Mouse (Mus musculus) R1 (cell line): ENCODE measurements at regions not wholly inside any gene's neighbourhood (a gene's known extent, or its start where the extent isn't known, plus 50 kb on each side); places are given as distances from the start of the nearest gene placed in this dataset.
A peak's percentile ranks its signal among the peaks of the same experiment; 100 is the strongest.

Source experiments
- DNase-seq: peaks from one replicate; pipeline ENCODE4 v3.0.0-alpha.2; 2018; ENCODE audit warnings: low read depth, low spot score

- no peak for DNase-seq
Measured at GRCm38 (mm10) chr13:80611937-80612336, 271.2 kb upstream of the Arrdc3 start.

- no peak for DNase-seq
Measured at GRCm38 (mm10) chr13:80613167-80613883, 269.9 kb upstream of the Arrdc3 start.

GRCm38 (mm10) chr13:80613884-80614247 is 269.3 kb upstream of the Arrdc3 start:
- no peak for DNase-seq

GRCm38 (mm10) chr13:80614971-80615370 is 268.2 kb upstream of the Arrdc3 start:
- no peak for DNase-seq

- DNase-seq = peak; percentile 13
Measured at GRCm38 (mm10) chr13:80623005-80623404, 260.2 kb upstream of the Arrdc3 start.

- no peak for DNase-seq
Measured at GRCm38 (mm10) chr13:80641334-80641733, 241.8 kb upstream of the Arrdc3 start.

GRCm38 (mm10) chr13:80647578-80647977 is 235.6 kb upstream of the Arrdc3 start:
- DNase-seq = no peak

- no peak for DNase-seq
Measured at GRCm38 (mm10) chr13:80652967-80653539, 230.1 kb upstream of the Arrdc3 start.

GRCm38 (mm10) chr13:80666186-80666713 is 216.9 kb upstream of the Arrdc3 start:
- DNase-seq = no peak

GRCm38 (mm10) chr13:80689871-80690270 is 193.3 kb upstream of the Arrdc3 start:
- DNase-seq = no peak

- no peak for DNase-seq
Measured at GRCm38 (mm10) chr13:80690654-80691386, 192.4 kb upstream of the Arrdc3 start.

- no peak for DNase-seq
Measured at GRCm38 (mm10) chr13:80695549-80696150, 187.5 kb upstream of the Arrdc3 start.

GRCm38 (mm10) chr13:80709531-80710306 is 173.5 kb upstream of the Arrdc3 start:
- DNase-seq = no peak

GRCm38 (mm10) chr13:80719313-80719712 is 163.9 kb upstream of the Arrdc3 start:
- DNase-seq = no peak

GRCm38 (mm10) chr13:80723215-80724006 is 159.8 kb upstream of the Arrdc3 start:
- DNase-seq = peak; percentile 94

- DNase-seq = no peak
Measured at GRCm38 (mm10) chr13:80729202-80729601, 154.0 kb upstream of the Arrdc3 start.

- DNase-seq = no peak
Measured at GRCm38 (mm10) chr13:80745991-80746390, 137.2 kb upstream of the Arrdc3 start.

GRCm38 (mm10) chr13:80747022-80747421 is 136.2 kb upstream of the Arrdc3 start:
- DNase-seq = peak; percentile 32
